Mouse (Mus musculus) megakaryocyte, embryonic 14.5 days (primary cell): ENCODE measurements around the gene 8030474K03Rik. TPM values are rescaled to one million over a fixed set of nuclear protein-coding genes. Genes with fewer than 3 reads are reported as not detected.
A peak's percentile ranks its signal among the peaks of the same experiment; 100 is the strongest.

Experiments
- H3K27me3 ChIP-seq: replicated peaks from 2 replicates; pipeline ENCODE3; 2012; ENCODE audit warnings: inconsistent platforms
- H3K36me3 ChIP-seq: replicated peaks from 2 replicates; pipeline ENCODE3; 2012; ENCODE audit warnings: low read length, inconsistent platforms, mixed read lengths
- H3K4me1 ChIP-seq: 2 replicates; pipeline ENCODE4 v1.6.1; 2012; ENCODE audit warnings: inconsistent platforms
- H3K4me3 ChIP-seq: replicated peaks from 2 replicates; pipeline ENCODE3; 2012; ENCODE audit warnings: moderate library complexity, mild to moderate bottlenecking, inconsistent platforms
- H3K9me3 ChIP-seq: 2 replicates; pipeline ENCODE4 v1.6.1; 2012; ENCODE audit warnings: inconsistent platforms
- FLI1 ChIP-seq: IDR thresholded peaks from 2 replicates; pipeline ENCODE4 v1.6.1; 2012; ENCODE audit warnings: low read length, inconsistent platforms, mixed read lengths
- GATA1 ChIP-seq: IDR thresholded peaks from 3 replicates; pipeline ENCODE4 v1.6.1; 2012; ENCODE audit warnings: mixed read lengths, low read length, inconsistent platforms, borderline replicate concordance
- polyA plus RNA-seq: library from polyadenylated mRNA; stranded (reverse); fragments of >175 nt; gene quantifications from 2 replicates; pipeline ENCODE4 v1.2.3, GENCODE M21; 2012; ENCODE audit warnings: low replicate concordance; ENCODE audit not compliant: insufficient read depth

Gene 8030474K03Rik
- 0.65 and 1.1 TPM in 2 replicates for polyA plus RNA-seq

DNA sequence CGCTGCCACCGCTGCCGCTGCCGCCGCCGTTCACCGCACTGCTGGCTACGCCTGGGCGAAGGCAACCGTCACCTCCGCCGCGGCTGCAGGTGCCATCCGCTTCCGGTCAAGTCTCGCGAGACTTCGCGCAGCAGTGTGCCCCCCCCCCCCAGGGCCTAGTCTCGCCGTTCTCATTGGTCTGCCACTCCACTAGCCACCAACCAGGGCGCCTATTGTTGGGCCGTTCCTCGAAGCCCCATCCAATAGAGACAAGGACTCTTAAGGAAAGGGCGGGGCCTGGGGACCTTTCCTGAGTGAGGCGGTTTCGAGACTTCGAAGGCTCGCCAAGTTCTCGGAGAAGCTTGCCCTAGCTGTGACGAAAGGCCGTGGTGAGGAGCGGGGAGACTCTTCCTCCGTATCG is at the start of gene 8030474K03Rik, which contains the start of gene Gm4779:
Gene 8030474K03Rik, plus strand, starts transcription at position 315 of the 400 bp plus-strand sequence.
Gene Gm4779, minus strand, starts transcription at position 82 of the 400 bp plus-strand sequence.
- TF ChIP-seq FLI1: no peak
- peaks cover 17% of the 10 kb centered on the region for H3K9me3 ChIP-seq
- no peaks in the 10 kb centered on the region for H3K36me3 ChIP-seq
- peaks cover 38% of the 10 kb centered on the region for H3K4me1 ChIP-seq
- no peak within 1 kb of the TSS for H3K4me3 ChIP-seq
- peaks cover 14% of the 10 kb centered on the region for H3K27me3 ChIP-seq

DNA sequence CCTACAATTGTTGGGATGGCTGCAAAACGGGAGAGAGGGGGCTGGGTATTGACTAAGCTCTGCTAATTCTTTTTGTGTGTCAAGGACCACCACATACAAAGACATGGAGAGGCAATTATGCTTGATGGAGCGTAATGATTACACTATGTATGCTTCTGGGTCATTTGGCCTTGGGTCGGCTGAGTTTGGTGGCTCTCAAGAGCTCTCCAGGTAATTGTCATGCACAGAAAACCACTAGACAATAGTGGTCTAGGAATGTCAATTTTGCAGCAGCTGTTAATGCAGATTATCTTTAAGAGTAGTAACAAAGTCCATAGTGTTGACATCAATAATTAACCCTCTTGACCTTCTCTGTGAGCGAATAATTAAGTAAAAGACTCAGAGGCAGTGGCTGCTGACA is 44.3 kb upstream of the 8030474K03Rik start:
- Histone ChIP-seq H3K36me3 (no peaks in the 10 kb centered on the region), H3K4me1 (no peaks in the 10 kb centered on the region)
- no peak for TF ChIP-seq GATA1
- TF ChIP-seq FLI1: no peak

DNA sequence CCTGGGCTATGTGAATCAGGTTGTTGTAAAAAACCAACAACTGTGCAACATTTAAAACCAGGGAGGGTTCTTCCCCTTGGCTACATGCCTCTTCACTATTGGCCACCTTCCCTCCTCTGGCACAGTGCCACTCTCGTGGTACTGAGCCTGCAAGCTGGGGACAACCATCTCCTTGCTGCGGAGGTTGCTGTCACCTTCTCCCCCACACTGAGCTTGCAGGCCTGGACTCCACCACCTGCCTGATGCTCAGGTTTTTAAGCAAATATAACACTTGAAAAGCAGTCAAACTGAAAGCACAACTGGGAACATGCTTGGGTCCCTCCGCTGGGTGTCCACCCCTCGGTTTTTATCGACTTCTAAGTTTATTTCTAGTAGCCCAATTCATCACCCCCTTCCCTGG is 40.0 kb upstream of the 8030474K03Rik start:
- TF ChIP-seq FLI1 (no peak), GATA1 (no peak)
- Histone ChIP-seq H3K27me3 (peaks cover 41% of the 10 kb centered on the region), H3K36me3 (no peaks in the 10 kb centered on the region), H3K4me3 (no peak overlapping the region), H3K4me1 (no peaks in the 10 kb centered on the region), H3K9me3 (peaks cover 8% of the 10 kb centered on the region)

More for the DNA sequence above, 44.3 kb upstream of the 8030474K03Rik start:
- no peak overlapping the region for H3K4me3 ChIP-seq
- H3K9me3 ChIP-seq: peaks cover 8% of the 10 kb centered on the region
- H3K27me3 ChIP-seq: peaks cover 39% of the 10 kb centered on the region

DNA sequence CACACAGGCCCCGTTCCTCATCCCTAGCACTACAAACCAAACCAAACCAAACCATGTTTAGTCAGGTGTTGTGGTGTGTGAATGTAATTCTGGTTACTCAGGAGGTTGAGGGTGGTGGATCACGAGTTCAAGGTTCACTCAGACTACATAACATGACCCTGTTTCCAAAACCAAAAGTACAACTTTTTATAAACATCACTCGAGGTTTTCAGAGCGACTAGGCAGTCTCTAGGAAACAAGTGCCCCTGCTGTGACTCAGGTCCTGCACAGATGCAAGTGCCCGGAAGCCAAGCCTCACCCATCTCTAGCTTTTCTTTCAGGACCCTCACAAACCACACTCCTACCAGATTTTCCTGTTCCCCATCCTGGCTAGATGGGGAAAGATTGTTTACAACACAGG is 29.8 kb upstream of the 8030474K03Rik start:
- Histone ChIP-seq H3K36me3 (no peaks in the 10 kb centered on the region), H3K27me3 (peaks cover 29% of the 10 kb centered on the region), H3K4me1 (no peaks in the 10 kb centered on the region), H3K4me3 (no peak overlapping the region), H3K9me3 (peaks cover 8% of the 10 kb centered on the region)
- TF ChIP-seq GATA1 (no peak), FLI1 (no peak)

DNA sequence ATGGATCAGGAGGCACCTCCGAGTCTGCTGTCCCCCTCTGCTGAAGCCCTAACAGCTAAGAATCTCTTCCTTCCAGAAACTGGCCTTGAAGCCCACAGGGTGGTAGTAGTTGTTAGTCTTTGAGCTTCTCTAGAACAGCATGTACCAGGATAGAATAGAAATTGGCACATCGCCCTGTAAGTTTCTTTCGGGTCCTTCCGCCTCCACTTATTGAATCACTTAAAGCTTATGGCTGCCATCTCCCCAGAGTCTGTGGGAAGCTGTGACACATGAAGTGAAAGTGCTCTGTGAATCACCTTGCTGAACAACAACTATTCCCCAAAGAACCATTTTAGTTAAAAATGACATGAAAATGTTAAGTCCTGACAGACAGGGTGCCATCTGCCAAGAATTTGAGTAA is 29.3 kb upstream of the 8030474K03Rik start:
- H3K4me1 ChIP-seq: no peaks in the 10 kb centered on the region
- no peaks in the 10 kb centered on the region for H3K36me3 ChIP-seq
- peaks cover 25% of the 10 kb centered on the region for H3K27me3 ChIP-seq
- H3K9me3 ChIP-seq: peaks cover 8% of the 10 kb centered on the region
- no peak overlapping the region for H3K4me3 ChIP-seq
- TF ChIP-seq GATA1 (no peak), FLI1 (no peak)

DNA sequence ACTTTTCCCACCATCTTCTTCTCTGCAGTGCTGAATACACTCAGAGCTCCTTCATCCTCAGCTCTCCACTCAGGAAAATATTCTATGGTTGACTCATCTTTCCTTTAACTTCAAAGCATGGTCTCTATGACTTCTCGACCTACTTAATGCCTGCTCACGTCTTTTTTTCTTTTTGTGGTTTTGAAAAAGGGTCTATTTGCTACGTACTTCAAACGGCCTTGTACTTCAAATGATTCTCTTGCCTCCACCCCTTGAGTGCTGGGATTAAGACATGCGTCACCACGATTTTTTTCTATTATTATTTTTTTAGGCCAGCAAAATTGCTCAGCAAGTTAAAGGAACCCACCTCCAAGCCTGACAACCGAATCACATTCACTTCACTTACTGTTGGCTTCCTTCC is 27.2 kb upstream of the 8030474K03Rik start:
- H3K27me3 ChIP-seq: peaks cover 17% of the 10 kb centered on the region
- no peak overlapping the region for H3K4me3 ChIP-seq
- no peaks in the 10 kb centered on the region; the same call in 1 of the 2 replicates for H3K4me1 ChIP-seq
- H3K9me3 ChIP-seq: peaks cover 11% of the 10 kb centered on the region
- no peaks in the 10 kb centered on the region for H3K36me3 ChIP-seq
- TF ChIP-seq FLI1 (no peak), GATA1 (no peak)

DNA sequence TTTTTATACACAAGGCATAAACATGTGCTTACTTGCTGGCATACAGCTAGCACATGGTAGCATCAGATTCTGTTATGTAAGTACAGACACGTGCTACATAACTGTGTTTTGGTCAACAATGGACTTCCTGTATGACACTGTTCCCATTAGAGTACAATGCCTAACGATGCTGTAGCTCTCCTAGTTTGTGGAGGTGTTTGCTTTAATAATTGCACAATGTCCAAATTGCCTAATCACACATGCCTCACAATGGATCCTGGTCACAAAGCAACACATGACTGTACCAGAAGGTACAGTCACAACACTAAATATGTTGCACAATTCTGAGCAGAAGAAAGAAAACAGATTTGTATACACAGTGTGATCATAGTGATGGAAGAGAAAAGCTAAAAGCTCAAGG is 25.0 kb upstream of the 8030474K03Rik start:
- no peak for TF ChIP-seq GATA1
- no peak for TF ChIP-seq FLI1
- Histone ChIP-seq H3K36me3 (no peaks in the 10 kb centered on the region), H3K4me3 (no peak overlapping the region), H3K4me1 (no peaks in the 10 kb centered on the region; the same call in 1 of the 2 replicates), H3K27me3 (peaks cover 24% of the 10 kb centered on the region), H3K9me3 (0 out of 2 replicates have a peak, but pooled peaks cover 3% of the 10 kb centered on the region)

DNA sequence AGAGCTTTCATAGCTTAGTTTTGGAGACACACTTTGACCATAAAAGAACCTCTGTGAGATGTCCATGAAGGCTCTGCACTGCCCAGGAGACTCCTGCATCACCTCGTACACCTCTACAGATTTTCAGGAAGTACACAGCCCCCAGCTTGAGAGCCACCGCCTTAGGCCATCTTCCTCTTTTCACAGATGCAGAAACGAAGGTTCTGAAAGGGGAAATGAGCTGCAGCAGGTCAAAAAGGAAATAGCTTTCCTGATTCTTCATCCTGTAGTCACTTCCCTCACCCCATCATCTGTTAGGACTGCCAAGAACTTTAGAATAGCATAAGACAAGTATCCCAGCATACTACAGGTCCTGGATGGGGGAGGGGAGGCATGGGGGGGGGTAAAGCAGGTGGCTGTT is 24.1 kb upstream of the 8030474K03Rik start:
- Histone ChIP-seq H3K4me3 (no peak overlapping the region), H3K9me3 (0 out of 2 replicates have a peak, but pooled peaks cover 3% of the 10 kb centered on the region), H3K36me3 (no peaks in the 10 kb centered on the region), H3K4me1 (no peaks in the 10 kb centered on the region; the same call in 1 of the 2 replicates), H3K27me3 (peaks cover 20% of the 10 kb centered on the region)
- TF ChIP-seq FLI1: no peak
- no peak for TF ChIP-seq GATA1

DNA sequence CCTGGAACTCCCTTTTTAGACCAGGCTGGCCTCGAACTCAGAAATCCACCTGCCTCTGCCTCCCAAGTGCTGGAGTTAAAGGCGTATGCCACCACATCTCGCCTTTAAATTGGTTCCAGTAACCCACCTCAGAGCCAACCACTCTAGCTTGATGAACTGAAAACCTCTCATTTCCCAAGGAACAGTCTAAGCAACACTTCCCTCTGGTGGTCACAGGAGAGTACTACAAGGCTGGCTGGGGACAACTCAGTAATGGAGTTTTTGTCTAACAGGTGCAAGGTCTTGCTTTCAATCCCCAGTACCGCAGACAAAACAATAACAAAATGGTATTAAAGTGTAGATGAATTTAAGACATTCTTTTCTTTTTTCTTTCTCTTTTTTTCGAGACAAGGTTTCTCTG is 22.4 kb upstream of the 8030474K03Rik start:
- H3K9me3 ChIP-seq: 0 out of 2 replicates have a peak, but pooled peaks cover 3% of the 10 kb centered on the region
- no peak overlapping the region for H3K4me3 ChIP-seq
- peaks cover 14% of the 10 kb centered on the region for H3K27me3 ChIP-seq
- H3K4me1 ChIP-seq: no peaks in the 10 kb centered on the region; the same call in 1 of the 2 replicates
- H3K36me3 ChIP-seq: no peaks in the 10 kb centered on the region
- TF ChIP-seq FLI1 (no peak), GATA1 (no peak)

DNA sequence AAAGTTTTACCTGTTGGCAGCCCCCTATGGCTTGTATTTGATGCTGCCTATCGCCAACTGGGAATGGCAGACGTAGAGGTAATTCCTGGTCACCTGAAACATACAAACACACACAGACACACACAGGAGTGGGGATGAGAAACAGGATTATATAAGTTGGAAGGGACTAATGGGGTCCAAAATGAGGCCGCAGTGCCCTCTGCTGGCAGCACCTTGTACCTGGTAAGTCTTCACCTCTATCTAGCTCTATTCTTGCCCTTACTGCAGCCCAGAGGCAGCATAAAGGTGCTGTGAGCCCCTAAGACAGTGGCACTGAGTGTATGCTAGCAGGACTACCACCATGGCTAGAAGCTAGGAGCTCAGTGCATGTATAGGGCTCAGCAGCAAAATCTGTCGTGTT is 2.9 kb upstream of the 8030474K03Rik start:
- Histone ChIP-seq H3K36me3 (no peaks in the 10 kb centered on the region), H3K27me3 (peaks cover 17% of the 10 kb centered on the region), H3K9me3 (peaks cover 17% of the 10 kb centered on the region), H3K4me1 (peaks cover 30% of the 10 kb centered on the region), H3K4me3 (peak overlapping the region; percentile 46)
- TF ChIP-seq FLI1: no peak
- TF ChIP-seq GATA1: no peak
